Mouse (Mus musculus) liver, embryonic 14.5 days (tissue): ENCODE results near the gene Ctrc.

Experiments
- CTCF ChIP-seq: IDR thresholded peaks from 2 replicates; pipeline ENCODE4 v1.5.1; 2016; ENCODE audit warnings: antibody characterized with exemption, low read depth, control low read depth
- EP300 ChIP-seq: IDR thresholded peaks from 2 replicates; pipeline ENCODE4 v1.6.1; 2016; ENCODE audit warnings: antibody characterized with exemption, low read depth

DNA sequence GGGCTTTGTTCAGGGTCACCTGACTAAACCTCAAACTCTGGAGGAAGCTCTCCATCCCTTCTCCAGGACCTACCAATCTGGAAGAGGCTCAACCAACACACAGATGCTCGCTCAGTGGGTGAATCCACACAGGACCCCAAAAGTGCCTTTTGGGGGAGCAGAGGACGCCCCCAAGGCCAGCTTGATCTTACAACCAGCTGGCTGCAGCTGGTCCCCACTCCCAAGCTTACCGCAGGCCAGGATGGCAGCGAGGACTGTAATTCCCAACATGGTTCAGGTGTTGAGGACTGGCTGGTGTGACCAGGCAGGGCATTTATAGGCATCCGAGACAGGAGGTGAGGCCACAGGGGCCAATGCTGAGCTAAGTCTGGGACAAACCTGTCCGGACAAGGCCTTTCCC lies at the start of gene Ctrc:
- TF ChIP-seq CTCF, result no peak
- TF ChIP-seq EP300, result no peak
